Mouse (Mus musculus) frontal cortex, postnatal 25 days (tissue): ENCODE measurements around the gene Klf9.
"Not testable (repeated sequence)": the region's sequence is repeated elsewhere in the genome, so short reads cannot be mapped to it uniquely, and the experiment has no call there.

ENCODE experiments used
- DNase-seq, 2 experiments: peaks; one replicate each; pipeline ENCODE4 v3.0.0; 2022; ENCODE audit warnings: low spot score in 2 of 2

Klf9 gene

GRCm38 (mm10) chr19:23141391-23142281 is 610 bp downstream of the Klf9 start:
- DNase-seq, result peak; percentile 57 to 66

- no peak for DNase-seq
Observed at GRCm38 (mm10) chr19:23142427-23143073, 1.5 kb downstream of the Klf9 start.

- DNase-seq, result no peak
Observed at GRCm38 (mm10) chr19:23143074-23143445, 2.0 kb downstream of the Klf9 start.

- no peak for DNase-seq
Observed at GRCm38 (mm10) chr19:23143541-23143940, 2.5 kb downstream of the Klf9 start.

- DNase-seq, result no peak
Observed at GRCm38 (mm10) chr19:23144031-23144430, 3.0 kb downstream of the Klf9 start.

GRCm38 (mm10) chr19:23145146-23145545 is 4.1 kb downstream of the Klf9 start:
- no peak for DNase-seq

GRCm38 (mm10) chr19:23145575-23145974 is 4.5 kb downstream of the Klf9 start:
- not testable (repeated sequence) for DNase-seq

- peak in 1 of 2 experiments; percentile 61 for DNase-seq
Observed at GRCm38 (mm10) chr19:23146409-23146861, 5.4 kb downstream of the Klf9 start.

GRCm38 (mm10) chr19:23147026-23147966 is 6.3 kb downstream of the Klf9 start:
- no peak for DNase-seq

- DNase-seq, result no peak
Observed at GRCm38 (mm10) chr19:23149465-23150410, 8.7 kb downstream of the Klf9 start.

GRCm38 (mm10) chr19:23150556-23151265 is 9.7 kb downstream of the Klf9 start:
- DNase-seq, result no peak

GRCm38 (mm10) chr19:23151651-23152070 is 10.6 kb downstream of the Klf9 start:
- DNase-seq, result no peak

- DNase-seq, result no peak
Observed at GRCm38 (mm10) chr19:23152201-23152640, 11.2 kb downstream of the Klf9 start.

- DNase-seq, result no peak
Observed at GRCm38 (mm10) chr19:23152771-23153605, 12.0 kb downstream of the Klf9 start.

- no peak for DNase-seq
Observed at GRCm38 (mm10) chr19:23153606-23154127, 12.6 kb downstream of the Klf9 start.

GRCm38 (mm10) chr19:23159780-23160395 is 18.9 kb downstream of the Klf9 start:
- no peak for DNase-seq

GRCm38 (mm10) chr19:23162387-23162809 is 21.4 kb downstream of the Klf9 start:
- no peak for DNase-seq

- DNase-seq, result no peak
Observed at GRCm38 (mm10) chr19:23162877-23163276, 21.9 kb downstream of the Klf9 start.
